Mouse (Mus musculus): ENCODE data around the gene Trmt1.

Trmt1 gene

DNA sequence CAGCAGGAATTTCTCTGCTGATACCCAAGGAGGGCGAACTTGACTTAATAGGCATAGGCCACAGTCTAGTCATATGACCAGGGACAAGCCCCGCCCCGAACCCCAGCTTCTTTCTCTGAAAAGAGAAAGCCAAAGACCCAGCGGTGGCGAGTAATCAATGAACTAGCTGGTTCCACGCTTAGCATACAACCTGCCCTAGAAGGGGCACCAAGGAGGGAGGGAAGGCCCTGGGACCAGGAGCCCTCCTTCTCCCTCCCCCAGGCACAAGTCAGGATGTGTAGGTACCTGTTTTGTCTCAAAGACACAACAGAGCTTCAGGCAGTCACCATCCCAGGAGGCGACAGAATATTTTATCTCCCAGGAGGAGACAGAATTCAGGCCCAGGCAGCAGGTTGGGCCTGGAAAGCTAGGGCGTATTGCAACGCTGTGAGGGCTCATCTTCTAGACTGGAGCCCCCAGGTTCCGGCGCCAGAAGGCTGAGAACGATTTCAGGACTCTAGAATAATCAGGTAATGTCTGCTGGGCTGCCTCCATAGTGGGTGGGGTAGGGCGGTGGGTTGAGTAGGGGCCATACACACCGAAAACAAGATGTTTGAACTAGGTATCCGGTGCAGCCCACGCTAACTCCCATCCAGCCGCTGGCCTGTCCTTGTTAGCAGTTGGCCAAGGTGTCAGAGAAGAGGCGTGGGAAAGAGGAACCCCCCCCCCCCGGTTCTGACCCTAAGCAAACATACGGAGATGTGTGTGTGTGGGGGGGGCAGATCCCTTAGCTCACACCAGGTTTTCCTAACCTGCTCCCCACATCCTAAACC lies at the start of gene Trmt1:
Gene Trmt1, plus strand, starts transcription at position 117 of the 812 bp plus-strand sequence.
- ATAC-seq (ENCODE audit: low TSS enrichment), result no peak

DNA sequence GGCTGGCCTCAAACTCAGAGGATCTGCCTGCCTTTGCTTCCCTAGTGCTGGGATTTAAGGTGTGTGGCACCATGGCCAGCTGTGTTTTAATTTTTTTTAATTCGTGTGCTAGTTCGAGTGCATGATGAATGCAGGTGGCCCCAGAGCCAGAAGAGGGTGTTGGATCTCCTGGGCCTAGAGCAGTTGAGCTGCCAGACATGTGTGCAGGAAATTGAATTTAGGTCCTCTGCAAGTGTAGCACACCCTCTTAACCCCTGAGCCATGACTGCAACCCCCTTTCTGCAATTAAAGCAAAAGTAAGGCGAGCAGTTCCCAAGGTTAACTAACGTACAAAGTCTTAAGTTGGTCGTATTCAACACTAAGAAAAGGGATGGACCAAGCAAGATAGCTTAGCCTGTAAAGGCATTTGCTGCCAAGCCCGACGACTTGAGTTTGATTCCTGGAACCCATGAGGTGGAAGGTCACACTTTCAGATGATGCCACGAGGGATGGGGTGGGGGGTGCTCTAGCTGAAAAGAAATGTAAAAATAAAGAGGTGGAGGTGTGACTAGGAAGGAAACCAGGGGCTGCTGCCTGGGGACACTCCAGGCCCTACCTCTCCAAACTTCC lies 48.1 kb upstream of the Trmt1 start:
- ATAC-seq (ENCODE audit: low TSS enrichment), result no peak

DNA sequence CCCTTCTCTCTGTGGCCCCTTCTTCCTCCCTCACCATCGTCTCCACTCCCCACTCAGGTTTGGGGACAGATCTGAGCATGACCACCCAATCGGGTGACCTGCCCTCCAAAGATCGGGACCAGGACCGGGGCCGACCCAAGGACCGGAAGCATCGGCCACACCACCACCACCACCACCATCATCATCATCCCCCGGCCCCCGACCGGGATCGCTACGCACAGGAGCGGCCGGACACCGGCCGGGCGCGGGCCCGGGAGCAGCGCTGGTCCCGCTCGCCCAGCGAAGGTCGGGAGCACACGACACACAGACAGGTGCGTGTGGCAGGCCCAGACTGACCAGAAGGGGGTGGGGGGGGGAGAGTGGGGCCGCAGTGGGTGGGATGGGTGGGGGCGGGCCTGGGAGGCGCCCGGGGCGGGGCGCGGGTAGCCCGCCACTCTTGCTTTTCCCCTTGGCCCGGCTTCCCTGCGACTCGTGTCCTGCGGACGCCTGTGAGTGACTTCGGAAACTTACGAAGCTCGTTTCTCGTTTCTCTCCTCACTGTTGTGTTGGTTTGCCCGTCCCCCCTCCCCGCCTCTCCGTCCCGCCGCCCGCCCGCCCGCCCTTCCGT lies 47.4 kb upstream of the Trmt1 start:
- no peak for ATAC-seq (ENCODE audit: low TSS enrichment)

DNA sequence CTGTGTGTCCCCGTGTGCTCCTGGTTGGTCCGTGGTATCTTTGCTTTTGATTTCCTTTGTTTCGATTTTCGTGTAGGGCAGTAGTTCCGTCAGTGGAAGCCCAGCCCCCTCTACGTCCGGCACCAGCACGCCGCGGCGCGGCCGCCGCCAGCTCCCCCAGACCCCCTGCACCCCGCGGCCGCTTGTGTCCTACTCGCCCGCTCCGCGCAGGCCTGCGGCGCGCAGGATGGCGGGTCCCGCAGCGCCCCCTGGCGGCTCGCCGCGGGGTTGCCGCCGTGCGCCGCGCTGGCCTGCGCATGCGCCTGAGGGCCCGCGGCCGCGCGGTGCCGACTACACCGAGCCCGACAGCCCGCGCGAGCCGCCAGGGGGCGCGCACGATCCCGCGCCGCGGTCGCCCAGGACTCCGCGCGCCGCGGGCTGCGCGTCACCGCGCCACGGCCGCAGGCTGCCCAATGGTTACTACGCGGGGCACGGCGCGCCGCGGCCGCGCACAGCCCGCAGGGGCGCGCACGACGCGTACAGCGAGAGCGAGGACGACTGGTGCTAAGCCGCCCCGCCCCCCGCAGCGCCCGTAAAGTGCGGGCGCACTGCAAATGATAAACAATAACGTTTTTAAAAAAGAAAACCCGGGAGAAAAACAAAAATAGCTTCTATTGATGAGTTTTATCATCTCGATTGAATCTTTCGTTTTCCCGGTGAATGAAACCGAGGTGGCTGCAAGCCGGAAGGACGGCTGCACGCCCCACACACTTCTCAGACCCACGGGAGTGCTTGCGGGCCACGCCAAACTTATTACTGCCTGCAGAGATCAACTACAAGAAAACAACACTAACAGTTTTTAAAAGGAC lies 46.7 kb upstream of the Trmt1 start:
- ATAC-seq (ENCODE audit: low TSS enrichment), result peak; percentile 83

DNA sequence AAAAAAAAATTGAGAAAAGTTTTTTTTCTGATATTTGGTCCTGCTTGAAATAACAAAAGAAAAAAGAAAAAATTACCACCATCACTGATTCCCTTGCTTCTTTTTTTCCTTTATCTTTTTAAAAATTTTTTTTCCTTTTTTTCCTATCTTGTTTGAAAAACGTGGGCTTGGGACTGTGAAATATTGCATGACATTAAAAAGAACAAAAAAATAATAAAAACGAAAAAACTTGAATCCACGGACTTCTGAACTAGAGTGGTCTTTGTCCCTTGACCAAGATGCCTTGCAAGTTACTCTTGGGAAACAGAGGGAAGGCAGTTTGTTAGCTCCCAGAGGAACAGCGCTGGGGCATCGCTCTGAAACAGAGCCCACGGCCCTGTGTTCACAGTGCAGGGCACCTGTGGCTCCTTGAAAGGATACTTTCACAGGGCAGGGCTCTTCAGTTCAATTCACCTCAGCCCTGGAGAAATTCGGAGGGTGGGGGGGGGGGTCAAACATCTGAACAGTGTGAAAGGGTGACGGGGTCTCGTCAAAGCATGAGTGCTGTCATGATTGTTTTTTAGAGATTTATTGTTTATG lies 46.0 kb upstream of the Trmt1 start:
- ATAC-seq (ENCODE audit: low TSS enrichment), result no peak

DNA sequence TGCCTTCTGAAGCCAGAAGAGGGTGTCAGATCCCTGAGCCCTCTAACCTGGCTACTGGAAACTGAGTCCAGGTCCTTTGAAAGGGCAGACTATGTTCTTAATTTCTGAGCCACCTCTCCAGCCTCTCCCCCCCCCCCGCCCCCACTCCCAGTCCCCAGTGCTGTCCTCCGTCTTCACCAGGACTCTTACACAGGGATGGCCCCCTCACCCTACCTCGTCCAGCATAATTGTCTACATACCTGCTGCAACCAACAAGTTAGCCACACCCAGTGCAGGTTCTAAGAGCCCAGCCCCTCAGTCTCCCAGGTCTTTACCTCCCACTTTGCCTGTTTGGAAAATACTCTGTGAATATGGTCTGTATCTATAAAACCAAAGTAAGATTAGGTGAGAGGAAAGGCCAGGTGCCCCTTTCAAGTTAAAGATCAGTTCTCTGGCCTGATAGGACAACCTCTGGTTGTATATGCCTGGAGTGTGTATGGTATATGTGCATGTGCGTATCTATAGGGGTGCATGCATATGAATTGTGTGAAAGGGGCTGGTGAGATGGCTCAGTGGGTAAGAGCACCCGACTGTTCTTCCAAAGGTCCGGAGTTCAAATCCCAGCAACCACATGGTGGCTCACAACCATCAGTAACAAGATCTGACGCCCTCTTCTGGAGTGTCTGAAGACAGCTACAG lies 45.4 kb upstream of the Trmt1 start:
- ATAC-seq (ENCODE audit: low TSS enrichment), result no peak

DNA sequence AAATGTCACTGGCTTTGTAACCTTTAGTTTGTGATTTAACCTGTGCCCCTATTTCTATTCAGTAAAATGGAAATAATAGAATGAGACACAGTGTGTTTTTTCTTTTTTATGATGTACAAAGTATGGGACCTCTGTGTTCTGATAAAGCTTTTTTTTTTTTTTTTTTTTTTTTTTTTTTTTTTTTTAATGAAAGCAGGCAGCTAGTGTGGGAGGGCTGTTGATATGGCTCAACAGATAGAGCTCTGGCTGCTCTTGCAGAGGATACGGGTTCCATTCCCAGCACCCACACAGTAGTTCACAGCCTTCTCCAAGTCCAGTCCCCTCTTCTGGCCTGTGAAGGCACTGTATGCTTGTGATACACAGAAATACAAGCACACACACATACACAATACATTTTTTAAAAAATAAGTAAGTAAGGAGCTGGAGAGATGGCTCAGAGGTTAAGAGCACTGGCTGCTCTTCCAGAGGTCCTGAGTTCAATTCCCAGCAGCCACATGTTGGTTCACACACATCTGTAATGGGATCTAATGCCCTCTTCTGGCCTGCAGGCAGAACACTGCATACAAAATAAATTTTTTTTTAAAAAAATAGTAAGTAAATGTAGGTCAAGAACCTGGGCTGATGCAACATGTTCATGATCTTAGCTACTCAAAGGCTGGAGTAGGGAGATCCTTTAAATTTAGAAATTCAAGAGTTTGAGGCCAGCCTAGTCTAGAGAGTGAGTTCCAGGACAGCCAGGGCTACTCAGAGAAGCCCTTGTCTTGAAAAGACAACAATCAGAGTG lies 44.3 kb upstream of the Trmt1 start:
- no peak for ATAC-seq (ENCODE audit: low TSS enrichment)

DNA sequence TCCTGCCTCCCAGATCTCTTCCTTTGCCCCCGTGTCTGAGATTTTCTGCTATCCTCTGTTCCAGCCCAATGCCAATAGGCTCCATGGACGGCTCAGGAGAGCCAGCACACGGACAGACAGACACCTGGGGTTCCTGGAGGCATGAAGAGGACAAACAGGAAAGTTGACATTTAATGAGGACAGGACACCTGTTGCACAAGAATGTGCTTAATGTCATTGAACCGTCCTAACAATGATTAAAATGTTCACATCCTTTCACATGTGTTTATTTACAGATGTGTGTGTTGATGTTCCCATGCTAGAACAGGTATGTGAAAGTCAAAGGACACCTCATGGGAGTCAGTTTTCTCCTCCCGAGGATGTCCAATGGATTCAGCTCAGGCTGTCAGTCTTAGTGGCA lies 43.1 kb upstream of the Trmt1 start:
- ATAC-seq (ENCODE audit: low TSS enrichment), result no peak

DNA sequence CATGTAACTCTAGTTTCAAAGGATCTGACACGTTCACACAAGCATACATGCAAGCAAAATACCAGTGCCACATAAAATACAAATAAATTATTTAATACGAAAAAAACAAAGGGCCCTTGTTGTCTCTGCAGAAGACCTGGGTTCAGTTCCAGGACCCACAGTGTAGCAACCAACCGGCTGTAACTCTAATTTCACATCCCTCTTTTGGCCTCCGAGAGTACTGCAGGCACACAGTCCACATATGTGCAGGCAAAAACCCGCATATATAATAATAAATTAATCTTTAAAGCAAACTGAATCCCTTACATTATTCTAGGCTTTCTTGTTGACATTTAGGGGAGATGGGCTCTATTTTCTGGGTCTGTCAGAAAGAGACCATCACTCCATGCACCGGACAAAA lies 39.3 kb upstream of the Trmt1 start:
- no peak for ATAC-seq (ENCODE audit: low TSS enrichment)

DNA sequence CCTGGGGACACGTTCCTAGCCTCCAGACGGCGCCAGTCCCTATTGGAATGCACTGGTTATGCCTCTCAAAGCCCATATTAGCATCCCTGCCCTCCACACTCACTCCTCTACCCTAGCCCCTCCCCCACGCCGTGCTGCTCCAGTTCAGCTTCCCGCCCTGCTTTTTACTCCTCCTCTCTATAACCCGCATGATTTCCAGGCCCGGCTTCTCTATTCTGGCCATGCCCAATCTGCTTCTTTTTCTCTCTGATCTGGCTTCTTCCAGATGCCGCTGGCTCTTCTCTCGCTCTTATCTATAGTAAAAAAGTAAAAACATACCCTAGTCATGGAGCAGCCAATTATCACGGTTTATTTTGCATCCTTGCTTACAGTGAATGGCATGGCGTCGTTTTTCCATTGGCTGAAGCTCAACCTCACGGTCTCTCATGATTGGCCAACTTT lies 38.6 kb upstream of the Trmt1 start:
- ATAC-seq (ENCODE audit: low TSS enrichment), result peak; percentile 38; the same call in 1 of the 2 replicates

DNA sequence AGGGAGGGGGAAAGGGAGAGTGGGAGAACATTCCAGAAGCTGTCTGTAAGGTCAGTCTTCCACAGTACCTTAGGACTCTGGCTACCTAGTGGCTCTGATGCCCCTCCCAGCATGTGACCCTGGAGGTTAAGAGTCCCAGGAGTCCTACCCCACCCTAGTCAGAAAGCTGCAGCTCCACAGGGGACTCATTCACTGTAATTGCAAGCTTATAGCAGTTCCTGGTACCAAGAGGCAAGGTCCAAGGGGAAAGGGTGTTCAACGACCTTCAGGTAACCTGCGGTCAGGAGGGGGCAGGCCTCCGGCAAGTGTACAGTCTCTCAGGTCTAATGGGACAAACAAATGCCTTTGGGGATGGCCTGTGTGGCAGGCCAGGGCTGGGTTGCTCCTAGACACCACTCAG lies 35.9 kb upstream of the Trmt1 start:
- ATAC-seq (ENCODE audit: low TSS enrichment), result no peak

DNA sequence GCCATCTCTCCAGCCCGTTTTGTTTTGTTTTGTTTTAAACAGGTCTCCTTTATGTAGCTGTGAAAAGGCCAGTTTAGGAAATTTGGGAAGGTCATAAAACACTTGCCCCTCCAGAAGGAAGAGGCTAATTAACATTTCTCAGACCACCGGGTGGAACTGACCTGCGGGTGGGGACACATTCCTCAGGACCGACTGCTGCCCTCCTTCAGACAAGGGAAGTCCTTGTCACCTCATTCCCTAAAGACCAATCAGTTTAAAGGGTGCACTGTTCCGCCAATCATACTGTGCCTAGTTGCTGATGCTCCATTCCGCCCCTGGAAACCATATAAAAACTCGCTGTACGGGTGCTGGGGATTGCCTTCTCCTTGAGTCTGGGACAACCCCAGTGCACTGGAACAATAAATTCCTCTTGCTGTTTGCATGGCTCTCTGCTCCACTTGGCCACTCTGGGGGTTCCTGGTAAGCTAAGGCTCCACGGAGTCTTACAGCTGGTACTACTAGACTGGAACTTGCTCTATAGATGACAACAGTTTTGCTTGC lies 32.9 kb upstream of the Trmt1 start:
- no peak for ATAC-seq (ENCODE audit: low TSS enrichment)

DNA sequence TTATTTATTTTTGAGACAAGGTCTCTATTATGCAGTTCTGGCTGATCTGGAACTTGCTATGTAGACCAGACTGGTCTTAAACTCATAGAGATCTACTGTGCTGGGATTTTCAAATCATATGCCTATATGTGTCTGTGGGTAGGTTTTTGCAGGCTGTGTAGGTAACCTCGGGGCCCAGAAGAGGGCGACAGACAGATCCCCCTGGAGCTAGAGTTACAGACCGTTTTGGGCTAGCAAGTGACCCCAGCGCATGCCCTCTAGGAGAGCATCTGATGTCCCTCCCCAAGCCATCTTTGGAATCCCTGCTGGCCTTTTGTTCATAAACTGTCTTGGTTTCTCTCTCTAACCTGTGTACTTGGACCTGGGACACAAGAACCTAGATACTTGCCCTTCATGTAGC lies 31.5 kb upstream of the Trmt1 start:
- no peak for ATAC-seq (ENCODE audit: low TSS enrichment)

DNA sequence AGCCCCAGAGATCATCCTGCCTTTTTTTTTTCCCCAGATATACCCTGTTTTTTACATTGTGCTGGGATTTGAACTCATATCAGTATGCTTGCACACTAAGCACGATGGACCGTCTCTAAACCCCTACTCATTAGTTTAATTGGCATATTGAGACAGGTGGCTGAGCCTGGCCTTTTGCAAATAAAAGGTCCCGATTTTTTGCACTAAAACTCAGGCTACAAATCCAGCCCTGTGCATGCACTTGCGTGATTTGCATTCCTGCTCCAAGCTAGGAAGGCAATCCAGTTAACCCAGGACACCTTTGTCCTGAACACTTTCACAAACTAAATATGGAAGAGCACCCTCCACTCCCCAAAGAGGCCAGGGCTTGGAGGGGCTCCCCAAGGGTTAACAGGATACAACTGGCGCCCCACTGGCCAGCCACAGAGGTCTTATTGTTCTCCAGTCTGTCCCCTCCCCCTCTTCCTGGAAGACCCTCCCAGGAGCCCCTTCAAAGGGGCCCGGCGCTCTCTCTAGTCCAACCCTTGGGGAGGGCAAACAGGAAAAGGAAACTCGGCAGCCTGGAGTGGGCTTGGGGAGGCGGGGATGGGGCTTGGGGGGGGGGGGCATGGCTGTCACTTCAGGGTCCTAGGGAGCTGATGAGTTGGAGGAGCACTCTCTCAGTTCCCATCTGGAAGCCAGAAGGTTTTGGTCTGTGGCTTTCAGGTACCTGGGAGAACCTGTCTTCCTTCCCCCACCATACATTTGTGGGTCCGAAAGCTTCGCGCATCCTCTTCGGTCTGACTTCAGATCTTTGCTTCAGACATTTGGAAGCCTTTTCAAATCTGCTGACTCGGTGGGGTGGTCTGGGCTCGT lies 30.5 kb upstream of the Trmt1 start:
- no peak for ATAC-seq (ENCODE audit: low TSS enrichment)

DNA sequence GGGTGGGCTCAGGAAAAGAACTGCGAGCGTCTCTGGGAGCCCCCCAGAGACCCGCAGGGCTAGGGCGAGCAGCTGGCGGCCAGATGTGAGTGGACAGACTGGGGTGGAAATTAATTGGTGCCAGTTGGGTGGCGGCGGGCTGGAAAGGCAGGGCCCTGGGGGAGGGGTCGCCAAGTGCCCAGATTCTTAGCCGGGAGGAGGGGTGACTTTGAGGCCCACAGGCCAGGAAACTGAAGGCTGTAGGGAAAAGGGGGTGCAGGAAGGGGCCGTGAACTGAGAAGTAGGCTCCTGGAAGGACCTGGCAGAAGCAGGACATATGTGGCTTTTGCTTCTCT lies 29.9 kb upstream of the Trmt1 start:
- no peak for ATAC-seq (ENCODE audit: low TSS enrichment)

DNA sequence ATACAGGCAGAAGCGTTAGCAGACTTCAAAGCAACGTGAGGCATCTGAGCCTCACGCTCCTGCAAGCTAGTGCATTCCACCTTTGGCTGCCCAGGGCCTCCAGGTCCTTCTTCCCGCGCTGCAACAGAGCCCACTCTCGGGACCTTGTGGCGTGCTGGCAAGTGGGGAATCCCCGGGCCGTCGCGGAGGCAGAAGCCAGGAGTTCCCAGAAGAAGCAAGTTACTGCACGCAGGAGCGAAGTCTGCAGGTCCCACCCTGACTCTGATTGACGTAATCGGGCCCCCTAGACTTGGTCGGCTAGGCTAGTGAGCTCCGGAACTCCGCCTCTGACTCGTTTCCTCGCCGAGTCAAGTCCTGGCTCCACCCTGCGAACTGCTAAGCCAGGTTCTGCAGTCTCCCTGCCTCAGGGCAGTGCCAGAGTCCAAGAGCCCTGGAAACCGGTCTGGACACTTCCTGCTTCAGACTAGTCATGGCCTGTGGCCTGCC lies 29.4 kb upstream of the Trmt1 start:
- ATAC-seq (ENCODE audit: low TSS enrichment), result no peak

DNA sequence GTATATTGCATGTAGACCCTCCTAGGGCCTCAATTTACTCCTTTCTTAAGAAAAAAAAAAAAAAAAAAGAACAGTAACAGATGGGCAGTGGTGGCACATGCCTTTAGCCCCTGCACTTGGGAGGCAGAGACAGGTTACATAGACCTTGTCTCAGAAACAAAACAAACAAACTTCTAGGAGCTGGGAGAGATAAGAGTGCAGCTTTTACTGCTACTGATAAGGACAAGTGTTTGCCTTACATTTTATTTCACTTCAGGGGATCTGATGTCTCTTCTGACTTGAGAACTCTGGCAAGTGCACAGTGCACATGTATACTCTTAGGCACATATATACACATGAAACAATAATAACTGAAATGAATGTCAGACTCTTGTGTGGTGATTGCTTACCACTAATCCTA lies 28.9 kb upstream of the Trmt1 start:
- no peak for ATAC-seq (ENCODE audit: low TSS enrichment)

DNA sequence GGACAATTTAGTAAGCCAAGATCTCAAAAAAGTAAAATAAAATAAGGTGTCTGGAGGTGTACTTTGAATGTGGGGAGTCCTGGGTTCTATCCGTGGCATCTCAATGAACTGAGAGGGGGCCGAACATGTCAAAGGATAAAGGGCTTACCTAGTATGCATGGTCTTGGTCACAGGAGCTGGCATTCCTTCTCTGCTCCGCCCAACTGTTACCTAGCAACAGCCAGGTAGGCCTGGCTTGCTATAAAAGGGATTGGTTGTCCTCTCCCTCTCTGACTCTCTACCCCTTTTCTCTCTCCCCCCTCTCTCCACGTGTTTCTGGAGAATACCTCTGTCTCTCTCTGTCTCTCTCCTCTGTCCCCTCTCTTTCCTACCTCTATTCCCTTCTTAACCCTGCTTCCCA lies 28.4 kb upstream of the Trmt1 start:
- ATAC-seq (ENCODE audit: low TSS enrichment), result no peak

DNA sequence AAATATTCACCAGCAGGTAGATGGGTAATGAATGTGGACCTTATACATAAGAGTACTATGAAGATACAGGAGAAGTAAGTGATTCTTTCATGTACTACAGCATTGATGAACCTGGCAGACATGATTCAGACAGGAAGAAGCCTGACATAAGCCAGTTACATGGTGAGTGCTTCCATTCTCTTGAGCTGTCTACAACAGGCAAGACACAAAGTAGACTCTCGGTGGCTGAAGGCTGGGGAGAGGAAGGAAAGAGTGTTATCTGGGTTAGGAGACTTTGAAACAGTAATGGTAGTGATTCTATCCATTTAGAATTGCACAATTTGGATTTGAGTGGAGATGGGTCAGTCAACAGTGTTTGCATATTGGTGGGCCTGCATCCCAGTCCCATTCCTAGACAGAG lies 27.2 kb upstream of the Trmt1 start:
- no peak for ATAC-seq (ENCODE audit: low TSS enrichment)

Data from frontal cortex, adult (tissue).